Mouse (Mus musculus) heart, embryonic 15.5 days (tissue): ENCODE measurements around the gene Mycn. TPM values are rescaled to one million over a fixed set of nuclear protein-coding genes. Genes with fewer than 3 reads are reported as not detected.

Source experiments
- ATAC-seq: fragments of 200-750 bp; cut with Nextera tagmentation; replicated peaks from 2 replicates; pipeline ENCODE4 v1.8.0; 2017; ENCODE audit warnings: low read depth, moderate TSS enrichment; ENCODE audit not compliant: insufficient number of reproducible peaks, insufficient read depth, low FRiP score
- H3K27ac ChIP-seq: fragments of 300-500 bp; sonication (generic); 2 replicates; pipeline ENCODE4 v1.5.1; 2015; ENCODE audit warnings: mild to moderate bottlenecking, inconsistent platforms
- H3K27me3 ChIP-seq: fragments of 300-500 bp; sonication (generic); 2 replicates; pipeline ENCODE4 v1.6.1; 2015; ENCODE audit warnings: inconsistent platforms
- H3K36me3 ChIP-seq: fragments of 300-500 bp; sonication (generic); 2 replicates; pipeline ENCODE4 v1.6.1; 2015; ENCODE audit warnings: mild to moderate bottlenecking, inconsistent platforms
- H3K4me1 ChIP-seq: fragments of 300-500 bp; sonication (generic); replicated peaks from 2 replicates; pipeline ENCODE4 v1.6.1; 2015; ENCODE audit warnings: inconsistent platforms
- H3K4me2 ChIP-seq: fragments of 300-500 bp; sonication (generic); 2 replicates; pipeline ENCODE4 v1.6.1; 2015; ENCODE audit warnings: inconsistent platforms, mild to moderate bottlenecking, moderate library complexity
- H3K4me3 ChIP-seq: fragments of 300-500 bp; sonication (generic); 2 replicates; pipeline ENCODE4 v1.5.1; 2015; ENCODE audit warnings: mild to moderate bottlenecking, inconsistent platforms
- H3K9ac ChIP-seq: fragments of 300-500 bp; sonication (generic); 2 replicates; pipeline ENCODE4 v1.6.1; 2015; ENCODE audit warnings: mild to moderate bottlenecking, inconsistent platforms
- H3K9me3 ChIP-seq: fragments of 300-500 bp; sonication (generic); replicated peaks from 2 replicates; pipeline ENCODE4 v1.6.1; 2016; ENCODE audit warnings: inconsistent platforms
- WGBS: fragments of 180-500 bp; shearing (Covaris S2); methylation state at CpG from one replicate; pipeline ENCODE4 v1.1.7; 2015; ENCODE audit warnings: mixed read lengths; 5-methylcytosine and 5-hydroxymethylcytosine counted together
- polyA plus RNA-seq: library from polyadenylated mRNA; unstranded; fragments of >200 nt; fragmentation: Nextera tagmentation; extraction: Ambion mirVana; gene quantifications from 2 replicates; pipeline ENCODE4 v1.2.1, GENCODE M21; 2015

Gene Mycn
- polyA plus RNA-seq, 1 experiment from 2014 or later = 34.5 TPM

DNA sequence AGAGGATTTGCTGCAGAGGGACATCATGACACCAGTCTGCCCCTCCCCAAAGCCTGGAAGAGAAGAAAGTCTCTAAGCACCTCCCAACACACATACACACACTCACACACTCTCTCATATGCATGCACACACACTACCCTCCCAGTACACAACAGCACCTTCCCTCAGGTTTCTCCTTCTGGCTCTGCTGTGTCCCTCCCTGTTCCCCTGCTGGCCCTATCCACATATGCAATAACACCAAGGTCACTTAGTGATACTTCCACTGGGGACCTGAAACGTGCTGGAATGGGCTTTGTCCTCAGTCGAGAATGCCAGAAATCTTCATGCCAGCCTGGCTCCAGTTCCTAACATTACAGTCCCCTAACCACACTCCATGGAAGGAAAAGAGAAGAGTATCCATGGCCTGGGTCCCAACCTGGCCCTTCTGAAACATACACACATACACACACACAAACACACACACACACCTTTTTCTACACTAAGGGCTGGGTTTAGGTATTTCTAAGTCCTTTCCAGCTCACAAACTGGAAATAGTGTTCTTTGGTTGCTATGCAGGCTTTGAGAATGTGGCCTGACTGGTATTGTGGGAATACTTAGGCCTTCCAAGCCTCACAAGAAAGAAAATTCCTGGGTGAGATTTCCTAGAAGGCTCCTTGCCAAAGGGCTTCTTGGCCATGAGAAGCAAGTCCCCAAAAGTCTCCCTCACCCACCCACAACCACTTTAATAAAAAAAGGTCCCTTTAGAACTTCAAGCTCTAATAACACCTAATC lies 43.2 kb downstream of the Mycn start:
- H3K36me3 ChIP-seq = no peaks in the 10 kb centered on the region
- no peak overlapping the region for H3K4me3 ChIP-seq
- H3K27me3 ChIP-seq = no peaks in the 10 kb centered on the region
- no peak overlapping the region for H3K4me2 ChIP-seq
- ATAC-seq = no peak
- WGBS = 46% methylated on average over 2 of the region's 2 CpGs
- no peak overlapping the region for H3K27ac ChIP-seq
- no peaks in the 10 kb centered on the region for H3K9me3 ChIP-seq
- no peak overlapping the region for H3K9ac ChIP-seq
- no peaks in the 10 kb centered on the region; the same call in 1 of the 2 replicates for H3K4me1 ChIP-seq

DNA sequence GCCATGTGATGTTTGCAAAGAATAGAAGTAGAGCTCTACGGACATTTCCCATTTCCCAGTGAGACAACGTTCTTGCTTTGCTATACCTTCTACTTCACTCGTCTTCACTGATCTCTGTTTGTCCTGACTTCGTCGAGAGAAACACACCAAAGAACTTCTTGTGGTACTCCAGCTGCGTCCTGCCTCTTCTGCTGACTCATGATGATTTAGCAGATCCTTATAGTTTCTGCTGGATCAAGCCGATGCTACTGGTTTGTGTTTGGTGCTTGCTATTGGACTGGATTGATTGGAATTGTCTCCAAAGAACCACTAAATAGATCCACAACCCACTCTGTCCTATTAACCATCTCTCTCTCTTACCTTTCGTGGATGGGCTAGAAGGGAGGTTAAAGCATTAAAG lies 47.7 kb downstream of the Mycn start:
- no peaks in the 10 kb centered on the region for H3K4me1 ChIP-seq
- H3K4me3 ChIP-seq = no peak overlapping the region
- 86% methylated on average over 8 of the region's 8 CpGs for WGBS
- ATAC-seq = no peak
- H3K9ac ChIP-seq = no peak overlapping the region
- no peaks in the 10 kb centered on the region for H3K27me3 ChIP-seq
- no peaks in the 10 kb centered on the region for H3K9me3 ChIP-seq
- H3K4me2 ChIP-seq = no peak overlapping the region
- H3K36me3 ChIP-seq = no peaks in the 10 kb centered on the region
- no peak overlapping the region for H3K27ac ChIP-seq

DNA sequence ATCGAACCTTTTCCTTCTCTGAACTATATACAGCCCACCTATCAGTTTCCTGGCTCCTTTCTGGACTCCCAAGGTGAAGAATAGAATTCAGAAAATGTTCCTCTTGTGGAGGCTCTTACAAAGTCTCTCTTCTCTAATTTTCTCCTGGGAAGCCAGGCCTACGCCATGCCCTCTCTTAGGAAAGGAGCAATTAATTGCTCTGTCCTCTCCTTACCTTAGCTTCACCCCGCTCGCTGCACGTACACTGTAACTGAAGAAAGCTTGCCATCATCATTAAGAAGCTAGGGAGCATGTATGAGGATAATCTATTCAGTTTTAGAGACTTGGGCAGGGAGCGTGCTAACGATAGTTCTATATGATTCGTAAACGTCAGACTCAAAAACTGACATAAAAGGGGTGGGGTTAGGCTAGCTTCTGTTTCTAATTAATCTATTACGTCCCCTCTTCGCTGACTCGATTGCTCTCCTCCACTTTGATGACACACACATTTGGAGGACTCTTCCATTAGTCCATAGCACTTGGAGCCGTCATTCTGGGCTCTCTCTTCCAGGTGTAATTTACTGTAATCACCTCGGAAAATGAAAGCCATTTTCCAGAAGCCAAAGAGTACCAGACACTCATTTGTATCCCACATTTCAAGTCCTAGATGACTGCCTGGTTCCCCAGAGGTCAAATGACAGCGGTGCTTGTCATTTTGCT lies 55.4 kb downstream of the Mycn start:
- Histone ChIP-seq H3K9me3 (no peaks in the 10 kb centered on the region), H3K4me3 (no peak overlapping the region), H3K4me1 (no peaks in the 10 kb centered on the region), H3K27me3 (no peaks in the 10 kb centered on the region), H3K9ac (no peak overlapping the region), H3K27ac (no peak overlapping the region), H3K36me3 (no peaks in the 10 kb centered on the region), H3K4me2 (no peak overlapping the region)
- no peak for ATAC-seq
- 71% methylated on average over 15 of the region's 15 CpGs for WGBS
